Mouse (Mus musculus): ENCODE results near the gene Kank1. TPM values are rescaled to one million over a fixed set of nuclear protein-coding genes. Genes with fewer than 3 reads are reported as not detected.

Kank1 gene
- polyA plus RNA-seq, 1 experiment: 51.1 TPM

DNA sequence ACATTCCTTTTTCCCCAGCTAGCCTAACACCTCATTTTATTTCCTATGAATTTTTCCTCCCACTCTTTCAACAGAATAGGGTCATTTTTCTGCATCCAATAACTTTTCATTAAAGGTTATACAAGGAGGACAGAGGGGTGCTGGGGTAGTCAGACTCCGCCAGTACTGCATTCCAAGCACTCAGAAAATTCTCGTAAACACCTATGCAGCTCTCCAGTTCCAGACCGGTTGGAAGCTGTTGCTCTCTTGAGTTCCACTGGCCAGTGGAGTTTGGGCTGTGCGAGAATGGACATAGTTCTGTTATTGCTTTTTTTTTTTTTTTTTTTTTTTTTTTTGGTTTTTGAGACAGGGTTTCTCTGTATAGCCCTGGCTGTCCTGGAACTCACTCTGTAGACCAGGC lies 167.4 kb downstream of the Kank1 start:
- DNase-seq (ENCODE audit: low read depth): no peak

- DNase-seq (ENCODE audit: low read depth): no peak
Measured at GRCm38 (mm10) chr19:25405987-25406386, 169.2 kb downstream of the Kank1 start.

GRCm38 (mm10) chr19:25406481-25407184 lies 169.9 kb downstream of the Kank1 start:
- no peak for DNase-seq (ENCODE audit: low read depth)

DNA sequence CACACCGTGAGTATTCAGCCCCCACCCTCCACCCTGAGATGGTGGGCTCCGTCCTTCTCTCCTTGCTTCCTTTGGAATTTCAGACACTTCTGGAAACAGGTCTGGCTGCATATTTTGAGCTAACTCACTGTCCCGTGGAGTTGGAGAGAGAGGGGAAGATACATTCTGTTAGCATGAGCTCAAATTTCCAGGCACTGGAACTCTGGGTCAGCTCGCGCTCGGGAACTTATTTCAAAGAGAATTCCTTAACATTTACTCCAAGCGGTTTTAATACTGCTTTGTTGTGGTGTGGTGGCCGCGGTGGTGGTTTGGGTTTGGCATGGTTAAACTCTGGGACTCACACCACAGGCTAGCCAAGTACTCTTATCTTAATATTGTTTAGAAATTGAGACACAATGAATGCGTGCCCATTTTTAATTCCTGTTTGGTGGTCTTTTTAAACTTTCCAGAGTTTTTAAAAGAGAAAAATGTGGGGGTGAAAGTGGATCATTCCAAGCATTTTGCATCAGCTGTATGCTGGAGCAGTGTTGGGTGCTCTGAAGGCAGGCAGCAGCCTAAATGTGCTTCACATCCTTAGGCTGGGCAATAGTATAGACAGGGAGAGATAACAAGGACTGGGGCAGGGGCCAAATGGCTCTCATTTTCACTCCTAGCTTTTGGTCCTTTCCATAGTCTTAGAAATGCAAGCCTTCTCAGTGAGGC lies 170.6 kb downstream of the Kank1 start:
- no peak for DNase-seq (ENCODE audit: low read depth)

GRCm38 (mm10) chr19:25407887-25408236 lies 171.1 kb downstream of the Kank1 start:
- DNase-seq (ENCODE audit: low read depth): no peak

DNA sequence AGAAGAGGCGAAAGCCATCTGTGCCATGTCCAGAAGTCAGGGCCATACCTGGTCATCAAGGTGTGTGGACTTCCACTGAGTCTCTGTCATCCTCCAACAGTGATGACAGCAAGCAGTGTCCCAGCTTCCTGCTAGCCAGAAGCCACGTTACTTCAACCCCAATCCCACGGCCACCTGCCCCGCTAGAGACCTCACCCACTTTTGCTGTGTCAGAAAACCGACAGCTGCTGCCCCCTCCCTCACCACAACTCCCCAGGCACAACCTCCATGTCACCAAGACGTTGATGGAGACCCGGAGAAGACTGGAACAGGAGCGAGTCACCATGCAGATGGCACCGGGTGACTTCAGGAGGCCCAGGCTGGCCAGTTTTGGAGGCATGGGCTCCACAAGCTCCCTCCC lies 172.5 kb downstream of the Kank1 start:
- no peak for DNase-seq (ENCODE audit: low read depth)

DNA sequence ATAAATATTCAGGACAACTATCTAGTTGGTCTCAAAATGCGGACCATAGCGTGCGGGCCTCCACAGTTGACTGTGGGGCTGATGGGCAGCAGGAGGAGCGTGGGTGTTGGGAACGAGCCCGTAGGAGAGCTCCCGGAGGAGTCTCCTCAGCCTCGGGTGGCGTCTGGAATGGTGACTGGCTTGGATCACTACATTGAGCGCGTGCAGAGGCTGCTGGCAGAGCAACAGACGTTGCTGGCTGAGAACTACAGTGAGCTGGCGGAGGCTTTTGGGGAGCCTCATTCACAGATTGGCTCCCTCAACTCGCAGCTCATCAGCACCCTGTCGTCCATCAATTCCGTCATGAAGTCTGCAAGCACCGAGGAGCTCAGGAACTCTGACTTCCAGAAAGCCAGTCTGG lies 174.6 kb downstream of the Kank1 start:
- no peak for DNase-seq (ENCODE audit: low read depth)

DNA sequence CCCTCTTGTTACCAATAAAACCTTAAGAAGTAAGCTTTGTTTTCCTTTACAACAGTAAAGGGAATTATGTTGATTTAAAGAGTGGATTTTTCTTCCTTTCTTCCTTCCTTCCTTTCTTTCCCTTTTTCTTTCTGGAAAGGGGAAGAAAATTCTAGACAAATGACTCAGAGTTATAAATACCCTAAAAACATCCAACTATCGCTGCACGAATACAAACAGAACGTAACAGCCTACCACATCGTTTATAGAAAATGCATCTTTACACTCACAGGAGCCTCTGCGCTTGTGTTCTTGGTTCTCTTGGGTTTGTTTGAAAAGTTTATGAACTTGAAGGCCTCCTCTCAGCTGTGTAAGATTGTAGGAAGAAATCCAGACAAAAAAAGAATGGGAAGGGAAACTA lies 178.7 kb downstream of the Kank1 start:
- DNase-seq (ENCODE audit: low read depth): no peak

- DNase-seq (ENCODE audit: low read depth): no peak
Measured at GRCm38 (mm10) chr19:25417671-25418070, 180.9 kb downstream of the Kank1 start.

- DNase-seq (ENCODE audit: low read depth): no peak
Measured at GRCm38 (mm10) chr19:25419983-25420382, 183.2 kb downstream of the Kank1 start.

DNA sequence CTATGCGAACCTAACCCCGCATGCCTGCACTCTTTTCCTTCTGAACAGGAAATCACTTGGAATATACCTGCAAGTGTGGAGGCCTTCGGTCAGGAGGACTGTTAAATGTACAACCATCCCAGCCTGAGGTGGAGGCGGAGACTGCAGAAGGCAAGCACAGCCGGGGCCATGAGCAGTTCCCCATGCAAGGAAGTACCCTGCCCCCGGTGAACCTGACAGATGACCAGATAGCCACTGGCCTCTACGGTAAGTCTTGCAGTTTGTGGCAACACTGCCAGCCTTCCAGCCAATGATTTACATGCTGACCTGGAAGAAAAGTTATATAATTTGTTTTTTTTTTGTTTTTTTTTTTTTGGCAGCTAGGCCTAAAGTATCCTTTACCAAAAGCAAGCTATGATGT lies 185.3 kb downstream of the Kank1 start:
- DNase-seq (ENCODE audit: low read depth): no peak

DNA sequence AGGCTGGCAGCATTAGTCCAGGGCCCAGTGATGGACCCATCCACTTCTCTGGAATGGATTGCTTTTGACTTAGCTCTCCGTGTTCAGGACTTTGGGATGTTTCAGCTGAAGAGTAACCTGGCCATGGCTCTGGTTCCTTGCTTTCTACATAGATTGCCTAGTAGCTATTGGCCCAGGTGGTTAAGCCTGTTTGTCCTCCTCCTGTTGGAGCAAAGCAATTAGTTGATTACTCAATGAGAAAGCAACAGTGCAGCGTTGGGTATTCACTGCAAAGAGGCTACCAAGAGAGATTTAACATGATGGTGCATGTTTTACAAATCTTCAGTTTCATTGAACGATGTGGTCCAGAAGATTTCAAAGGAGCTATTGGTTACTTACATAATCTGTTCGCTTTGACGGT lies 186.6 kb downstream of the Kank1 start:
- DNase-seq (ENCODE audit: low read depth): peak; percentile 78

- no peak for DNase-seq (ENCODE audit: low read depth)
Measured at GRCm38 (mm10) chr19:25426431-25426830, 189.7 kb downstream of the Kank1 start.

- DNase-seq (ENCODE audit: low read depth): no peak
Measured at GRCm38 (mm10) chr19:25427886-25428285, 191.1 kb downstream of the Kank1 start.

DNA sequence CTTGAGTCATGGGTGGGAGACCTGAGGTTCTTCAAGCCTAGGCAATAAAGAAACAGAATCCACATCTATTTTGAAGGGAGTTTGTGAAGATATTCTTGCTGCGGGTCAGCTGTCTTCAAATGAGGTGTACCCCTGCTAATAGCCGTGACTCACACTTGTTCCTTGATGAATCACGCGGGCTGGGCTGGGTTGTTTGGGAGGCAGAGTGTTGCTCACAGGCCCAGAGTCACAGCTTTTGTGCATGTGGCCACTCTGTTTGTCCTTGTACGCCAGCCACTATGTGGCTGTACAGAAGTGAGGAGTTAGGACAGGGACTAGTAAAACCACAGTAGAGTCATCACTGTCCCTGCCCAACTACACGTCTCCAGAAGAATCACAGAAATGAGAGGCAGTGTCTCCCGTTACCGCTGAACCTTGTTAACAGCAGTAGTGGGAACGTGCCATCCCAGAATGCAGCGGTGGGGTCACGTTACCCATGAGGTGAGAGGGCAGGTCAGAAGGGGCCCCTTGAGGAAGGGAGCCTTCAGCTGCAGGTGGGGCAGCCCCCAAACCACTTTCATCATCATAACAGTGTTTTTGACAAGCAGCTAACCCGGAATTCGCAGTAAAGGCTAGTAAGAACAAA lies 191.7 kb downstream of the Kank1 start:
- no peak for DNase-seq (ENCODE audit: low read depth)

DNA sequence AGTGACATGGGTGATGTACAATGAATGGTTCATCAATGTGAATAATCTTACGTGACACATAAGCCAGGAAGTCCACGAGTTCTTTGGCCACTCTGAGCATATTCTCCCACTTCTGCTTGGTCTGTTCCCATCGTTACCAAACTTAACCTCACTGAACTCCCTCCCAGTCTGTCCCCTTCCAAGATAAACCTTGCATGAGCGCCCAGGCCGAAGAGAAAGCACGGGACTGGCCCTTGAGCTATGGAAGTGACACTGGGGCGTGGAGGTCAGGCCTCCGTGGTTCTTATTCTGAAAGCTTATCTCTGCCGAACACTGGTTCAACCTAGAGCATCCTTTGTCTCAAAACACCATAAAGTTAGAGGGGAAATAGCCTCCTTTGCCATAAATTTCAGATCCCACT lies 194.7 kb downstream of the Kank1 start:
- no peak for DNase-seq (ENCODE audit: low read depth)

GRCm38 (mm10) chr19:25431909-25432308 lies 195.1 kb downstream of the Kank1 start:
- DNase-seq (ENCODE audit: low read depth): no peak

- no peak for DNase-seq (ENCODE audit: low read depth)
Measured at GRCm38 (mm10) chr19:25433169-25433690, 196.5 kb downstream of the Kank1 start.

DNA sequence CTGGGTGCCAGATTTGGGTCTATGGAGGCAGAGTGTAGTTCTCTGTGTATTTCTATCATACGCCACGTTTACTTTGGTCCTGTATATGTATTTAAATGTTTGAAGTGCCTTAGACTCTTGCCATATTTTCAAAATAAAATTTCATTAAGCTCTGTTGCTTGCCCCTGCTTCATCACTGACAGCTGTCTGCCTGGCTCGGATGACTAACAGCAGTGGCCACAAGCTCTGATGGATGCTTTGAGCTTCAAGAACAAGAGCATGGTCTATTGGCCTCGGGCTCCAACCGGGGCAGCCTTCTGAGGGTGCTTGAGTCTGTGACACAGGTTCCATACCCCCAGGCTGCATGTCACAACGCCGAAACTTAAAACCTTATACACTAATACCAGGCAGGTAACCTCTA lies 197.6 kb downstream of the Kank1 start:
- no peak for DNase-seq (ENCODE audit: low read depth)

DNA sequence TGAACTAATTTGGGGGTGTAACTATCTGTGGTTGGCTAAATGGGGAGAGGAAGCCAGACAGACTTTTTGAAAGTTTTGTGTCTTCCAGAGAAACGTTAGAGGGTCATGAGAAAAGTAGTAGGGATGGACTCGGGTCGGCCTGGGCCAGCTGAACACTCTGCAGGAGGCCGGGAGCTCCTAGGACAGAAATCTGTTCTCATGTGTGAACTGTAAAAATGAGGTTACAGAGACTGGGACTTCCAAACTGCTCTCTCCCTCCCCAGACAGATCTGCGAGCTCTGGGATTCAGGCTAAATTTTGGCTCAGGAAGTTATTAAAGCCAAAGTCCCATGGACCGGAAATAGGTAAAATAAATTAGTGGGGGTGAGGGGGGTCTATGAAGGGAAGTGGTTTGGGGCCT lies 198.0 kb downstream of the Kank1 start:
- no peak for DNase-seq (ENCODE audit: low read depth)

- DNase-seq (ENCODE audit: low read depth): no peak
Measured at GRCm38 (mm10) chr19:25435412-25435811, 198.6 kb downstream of the Kank1 start.

DNA sequence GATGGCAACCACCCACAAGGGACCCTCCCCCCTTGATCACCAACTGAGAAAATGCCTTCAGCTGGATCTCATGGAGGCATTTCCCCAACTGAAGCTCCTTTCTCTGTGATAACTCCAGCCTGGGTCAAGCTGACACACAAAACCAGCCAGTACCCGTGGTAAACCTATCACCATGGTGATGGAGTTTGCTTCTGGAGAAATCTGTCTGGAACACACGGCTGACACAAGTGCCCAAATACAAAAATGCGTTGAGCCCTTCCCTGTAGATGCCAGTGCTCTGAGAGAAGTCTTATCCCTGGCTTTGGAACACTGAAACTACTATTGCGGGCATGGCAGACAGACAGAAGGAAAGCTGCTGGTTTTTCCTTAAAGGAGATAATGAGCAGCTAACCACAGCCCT lies 199.4 kb downstream of the Kank1 start:
- no peak for DNase-seq (ENCODE audit: low read depth)

Data from gonadal fat pad, adult 2 months (tissue).